Mouse (Mus musculus): ENCODE results near the gene Prkar1a.

DNA sequence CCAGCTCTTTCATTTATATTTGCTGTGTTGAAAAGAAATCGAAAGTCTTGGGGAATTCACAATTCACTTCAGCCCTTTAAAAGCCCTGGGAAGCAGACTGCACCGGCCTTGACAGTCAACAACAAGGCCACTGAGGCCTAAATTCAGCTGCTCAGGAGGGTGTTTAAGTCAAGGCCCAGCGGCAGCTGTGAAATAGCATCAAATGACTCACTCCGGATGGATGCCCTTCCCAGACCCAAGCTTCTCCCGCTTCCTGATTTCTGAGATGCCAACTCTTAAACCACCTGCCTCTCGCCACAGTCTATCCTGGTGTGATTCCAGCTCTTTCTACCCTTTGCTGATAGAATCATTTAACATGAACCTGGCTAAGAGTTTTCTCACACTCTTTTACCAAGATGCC lies 28.8 kb upstream of the Prkar1a start:
- TF ChIP-seq CTCF (IDR thresholded peaks at IDR 0.05; ENCODE audit: control insufficient read depth, insufficient read depth, low read length) (no peak), POLR2A (IDR thresholded peaks at IDR 0.05; ENCODE audit: borderline replicate concordance, control insufficient read depth, low read depth, low read length) (no peak)

Data from bone marrow, adult 2 months (tissue).